Mouse (Mus musculus) ES-E14 (cell line): ENCODE measurements around the gene Cpne1. TPM values are rescaled to one million over a fixed set of nuclear protein-coding genes. Genes with fewer than 3 reads are reported as not detected.
"Not testable (repeated sequence)": the region's sequence is repeated elsewhere in the genome, so short reads cannot be mapped to it uniquely, and the experiment has no call there.

Experiments
- DNase-seq: peaks from one replicate; pipeline ENCODE4 v3.0.0-alpha.2; 2013; ENCODE audit warnings: low read depth, low spot score
- H3K27ac ChIP-seq: 2 replicates; pipeline ENCODE4 v1.5.1; 2012; ENCODE audit warnings: low read depth, mild to moderate bottlenecking, low read length, moderate library complexity, mixed read lengths; ENCODE audit not compliant: poor library complexity, insufficient read depth, severe bottlenecking
- H3K36me3 ChIP-seq: 2 replicates; pipeline ENCODE4 v1.6.1; 2012; ENCODE audit warnings: mild to moderate bottlenecking, low read length, moderate library complexity, mixed read lengths; ENCODE audit not compliant: control insufficient read depth, poor library complexity, insufficient read depth, severe bottlenecking
- H3K4me1 ChIP-seq, 2 experiments: fragments of 150-350 bp in 1 of 2; sonication (generic) in 1 of 2; 2 replicates each; pipeline ENCODE4 v1.6.1; 2012; ENCODE audit warnings: low read length in 2 of 2, mild to moderate bottlenecking in 1 of 2, mixed read lengths in 1 of 2; ENCODE audit not compliant: control insufficient read depth in 2 of 2, insufficient read depth in 2 of 2, poor library complexity in 1 of 2
- H3K4me3 ChIP-seq, 2 experiments: fragments of 150-350 bp in 1 of 2; sonication (generic) in 1 of 2; 2 replicates each; pipeline ENCODE4 v1.5.1; 2012; ENCODE audit warnings: low read length in 2 of 2, low read depth in 1 of 2, mild to moderate bottlenecking in 1 of 2, mixed read lengths in 1 of 2; ENCODE audit not compliant: insufficient read depth in 1 of 2, poor library complexity in 1 of 2, severe bottlenecking in 1 of 2
- H3K9ac ChIP-seq: 2 replicates; pipeline ENCODE4 v1.6.1; 2012; ENCODE audit warnings: low read depth, mild to moderate bottlenecking, low read length, mixed read lengths; ENCODE audit not compliant: poor library complexity, insufficient read depth, severe bottlenecking
- H3K9me3 ChIP-seq: fragments of 150-350 bp; sonication (generic); 2 replicates; pipeline ENCODE4 v1.6.1; 2012; ENCODE audit warnings: low read depth, mild to moderate bottlenecking, low read length; ENCODE audit not compliant: control insufficient read depth, insufficient read depth
- CHD2 ChIP-seq: IDR thresholded peaks from 2 replicates; pipeline ENCODE4 v1.6.1; 2014; ENCODE audit warnings: mild to moderate bottlenecking, low read depth, low read length, inconsistent platforms
- HCFC1 ChIP-seq: IDR thresholded peaks from 2 replicates; pipeline ENCODE4 v1.6.1; 2012; ENCODE audit warnings: low read length, inconsistent platforms, borderline replicate concordance; ENCODE audit not compliant: insufficient read depth
- MAFK ChIP-seq: IDR thresholded peaks from 2 replicates; pipeline ENCODE4 v1.6.1; 2014; ENCODE audit warnings: mild to moderate bottlenecking, low read depth, low read length, inconsistent platforms; ENCODE audit not compliant: insufficient read depth
- ZC3H11A ChIP-seq: IDR thresholded peaks from 2 replicates; pipeline ENCODE4 v1.6.1; 2012; ENCODE audit warnings: low read depth, mild to moderate bottlenecking, inconsistent platforms, low read length, borderline replicate concordance
- ZNF384 ChIP-seq: IDR thresholded peaks from 2 replicates; pipeline ENCODE4 v1.6.1; 2012; ENCODE audit warnings: low read depth, low read length, inconsistent platforms
- in situ Hi-C, 2 experiments: fragments of 600-800 bp; cut with MboI; formaldehyde crosslinking; loops; one replicate each; pipeline ENCODE4 v1.15.1; 2025; ENCODE audit warnings: low sequenced_read_pairs in 2 of 2, inconsistent platforms in 1 of 2; ENCODE audit not compliant: unreplicated experiment in 2 of 2
- total RNA-seq: library from RNA; depleted of rRNA; stranded (reverse); fragments of 300-350 nt; gene quantifications from 2 replicates; pipeline ENCODE4 v1.2.3, GENCODE M21; 2012

The Cpne1 gene
- total RNA-seq, 1 experiment, result 42.8 TPM

GRCm38 (mm10) chr2:156112080-156112423 is 287 bp upstream of the Cpne1 start:
- H3K9me3 ChIP-seq, H3K27ac ChIP-seq, DNase-seq, in situ Hi-C loops, H3K4me1 ChIP-seq, H3K36me3 ChIP-seq: not testable (repeated sequence)
- peak overlapping the region; percentile 28 to 70; a peak in 2 of 4 replicates for H3K4me3 ChIP-seq
- peak overlapping the region; percentile 57; the same call in 1 of the 2 replicates for H3K9ac ChIP-seq
- peak; percentile 41; the same call in 1 of the 2 replicates for TF ChIP-seq ZNF384

- H3K9ac ChIP-seq, result peak overlapping the region; percentile 99
- H3K27ac ChIP-seq, result peak overlapping the region; percentile 93
- H3K4me3 ChIP-seq, result peak overlapping the region; percentile 70 to 93
- H3K36me3 ChIP-seq, result no peaks in the 10 kb centered on the region
- TF ChIP-seq ZC3H11A (no peak), MAFK (no peak), CHD2 (no peak), ZNF384 (no peak), HCFC1 (no peak)
- H3K9me3 ChIP-seq, result no peaks in the 10 kb centered on the region
- H3K4me1 ChIP-seq, result peaks cover 3 to 8% of the 10 kb centered on the region in 2 experiments; a peak in 2 of 4 replicates
- in situ Hi-C loops, result no loop called here
- DNase-seq, result peak; percentile 51
Measured at GRCm38 (mm10) chr2:156110627-156111357, 973 bp downstream of the Cpne1 start.

- TF ChIP-seq HCFC1 (no peak), CHD2 (no peak), MAFK (no peak), ZC3H11A (no peak), ZNF384 (no peak)
- in situ Hi-C loops, result no loop called here
- Histone ChIP-seq H3K27ac (no peak overlapping the region), H3K9me3 (no peaks in the 10 kb centered on the region), H3K36me3 (peaks cover 16% of the 10 kb centered on the region), H3K9ac (no peak overlapping the region), H3K4me1 (no peaks in the 10 kb centered on the region), H3K4me3 (no peak overlapping the region)
- DNase-seq, result no peak
Measured at GRCm38 (mm10) chr2:156091926-156092325, 19.8 kb downstream of the Cpne1 start.

- H3K36me3 ChIP-seq, result peaks cover 6% of the 10 kb centered on the region
- no peak for DNase-seq
- in situ Hi-C loops, result no loop called here
- H3K4me3 ChIP-seq, result no peak overlapping the region
- TF ChIP-seq CHD2, result no peak
- no peak for TF ChIP-seq MAFK
- no peak for TF ChIP-seq HCFC1
- TF ChIP-seq ZNF384, result no peak
- TF ChIP-seq ZC3H11A, result no peak
- H3K27ac ChIP-seq, result no peak overlapping the region
- no peak overlapping the region for H3K9ac ChIP-seq
- no peaks in the 10 kb centered on the region for H3K4me1 ChIP-seq
- H3K9me3 ChIP-seq, result no peaks in the 10 kb centered on the region
Measured at GRCm38 (mm10) chr2:156089799-156090198, 22.0 kb downstream of the Cpne1 start.
